Mouse (Mus musculus): ENCODE measurements around the gene Slc25a5.
"Not testable (repeated sequence)": the region's sequence is repeated elsewhere in the genome, so short reads cannot be mapped to it uniquely, and the experiment has no call there.

Slc25a5 gene

GRCm38 (mm10) chrX:36795424-36796162, at the start of gene Slc25a5:
TSS of gene Slc25a5 (plus strand) at chrX:36795651.
- DNase-seq: peak; percentile 83

GRCm38 (mm10) chrX:36746789-36747188, 48.7 kb upstream of the Slc25a5 start:
- DNase-seq: no peak

GRCm38 (mm10) chrX:36748573-36748972, 46.9 kb upstream of the Slc25a5 start:
- DNase-seq: no peak

- DNase-seq: no peak
Measured at GRCm38 (mm10) chrX:36749281-36749785, 46.1 kb upstream of the Slc25a5 start.

GRCm38 (mm10) chrX:36750591-36750990, 44.9 kb upstream of the Slc25a5 start:
- no peak for DNase-seq

GRCm38 (mm10) chrX:36752586-36752985, 42.9 kb upstream of the Slc25a5 start:
- no peak for DNase-seq

- no peak for DNase-seq
Measured at GRCm38 (mm10) chrX:36757796-36758472, 37.5 kb upstream of the Slc25a5 start.

GRCm38 (mm10) chrX:36758566-36758965, 36.9 kb upstream of the Slc25a5 start:
- DNase-seq: no peak

GRCm38 (mm10) chrX:36760946-36761635, 34.4 kb upstream of the Slc25a5 start:
- peak; percentile 45 for DNase-seq

- no peak for DNase-seq
Measured at GRCm38 (mm10) chrX:36762289-36762688, 33.2 kb upstream of the Slc25a5 start.

GRCm38 (mm10) chrX:36762894-36763293, 32.6 kb upstream of the Slc25a5 start:
- no peak for DNase-seq

- DNase-seq: peak; percentile 16
Measured at GRCm38 (mm10) chrX:36763298-36763933, 32.0 kb upstream of the Slc25a5 start.

- DNase-seq: no peak
Measured at GRCm38 (mm10) chrX:36763934-36764317, 31.5 kb upstream of the Slc25a5 start.

- no peak for DNase-seq
Measured at GRCm38 (mm10) chrX:36767386-36767785, 28.1 kb upstream of the Slc25a5 start.

- no peak for DNase-seq
Measured at GRCm38 (mm10) chrX:36772591-36772990, 22.9 kb upstream of the Slc25a5 start.

- DNase-seq: no peak
Measured at GRCm38 (mm10) chrX:36775520-36775919, 19.9 kb upstream of the Slc25a5 start.

GRCm38 (mm10) chrX:36777694-36778093, 17.8 kb upstream of the Slc25a5 start:
- DNase-seq: no peak

GRCm38 (mm10) chrX:36789360-36789759, 6.1 kb upstream of the Slc25a5 start:
- DNase-seq: no peak

GRCm38 (mm10) chrX:36794571-36794970, 880 bp upstream of the Slc25a5 start:
- DNase-seq: no peak

- peak; percentile 78 for DNase-seq
Measured at GRCm38 (mm10) chrX:36796163-36796581, 721 bp downstream of the Slc25a5 start.

GRCm38 (mm10) chrX:36796734-36797133, 1.3 kb downstream of the Slc25a5 start:
- DNase-seq: not testable (repeated sequence)

GRCm38 (mm10) chrX:36799131-36799879, 3.9 kb downstream of the Slc25a5 start:
- no peak for DNase-seq
